Mouse (Mus musculus): Measurements from ENCODE around the gene Hes2. TPM values are rescaled to one million over a fixed set of nuclear protein-coding genes. Genes with fewer than 3 reads are reported as not detected.

Hes2 gene
- total RNA-seq, 2 experiments from 2014 or later, result not detected

DNA sequence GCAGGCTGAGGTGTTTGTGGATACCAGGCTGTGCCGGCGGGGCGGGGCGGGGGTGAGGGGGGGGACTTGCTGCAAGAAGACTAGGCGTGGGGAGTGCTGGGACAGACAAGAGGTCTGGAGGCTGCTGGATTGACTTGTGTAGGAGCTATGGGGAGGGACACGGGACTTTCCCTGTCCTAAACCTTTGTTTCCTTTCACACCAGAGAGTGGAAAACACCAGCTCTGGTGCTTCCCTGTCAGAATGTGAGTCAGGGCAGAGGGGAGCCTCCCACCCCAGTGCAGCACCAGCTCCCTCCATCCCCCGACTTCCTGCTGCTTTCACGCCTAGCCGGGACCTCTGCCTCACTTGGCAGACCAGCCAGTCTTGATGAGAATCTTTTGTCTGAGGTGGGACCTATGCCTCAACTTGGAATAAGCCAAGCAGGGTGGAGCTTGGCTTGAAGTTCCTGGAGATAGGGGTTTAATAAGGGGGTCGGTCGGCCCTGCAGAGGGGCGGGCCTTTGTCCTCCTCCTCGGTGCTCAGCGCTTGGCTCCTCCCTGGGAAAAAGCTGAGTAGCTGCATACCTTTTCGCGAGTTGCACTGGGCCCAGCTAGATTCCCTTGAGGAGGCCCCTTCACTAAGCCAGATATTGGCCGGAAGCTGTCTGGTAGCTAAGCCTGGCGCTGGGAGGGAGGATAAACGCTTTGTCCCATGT lies 27.0 kb downstream of the Hes2 start:
- no peak for DNase-seq (ENCODE audit: low spot score in 2 of 2)

DNA sequence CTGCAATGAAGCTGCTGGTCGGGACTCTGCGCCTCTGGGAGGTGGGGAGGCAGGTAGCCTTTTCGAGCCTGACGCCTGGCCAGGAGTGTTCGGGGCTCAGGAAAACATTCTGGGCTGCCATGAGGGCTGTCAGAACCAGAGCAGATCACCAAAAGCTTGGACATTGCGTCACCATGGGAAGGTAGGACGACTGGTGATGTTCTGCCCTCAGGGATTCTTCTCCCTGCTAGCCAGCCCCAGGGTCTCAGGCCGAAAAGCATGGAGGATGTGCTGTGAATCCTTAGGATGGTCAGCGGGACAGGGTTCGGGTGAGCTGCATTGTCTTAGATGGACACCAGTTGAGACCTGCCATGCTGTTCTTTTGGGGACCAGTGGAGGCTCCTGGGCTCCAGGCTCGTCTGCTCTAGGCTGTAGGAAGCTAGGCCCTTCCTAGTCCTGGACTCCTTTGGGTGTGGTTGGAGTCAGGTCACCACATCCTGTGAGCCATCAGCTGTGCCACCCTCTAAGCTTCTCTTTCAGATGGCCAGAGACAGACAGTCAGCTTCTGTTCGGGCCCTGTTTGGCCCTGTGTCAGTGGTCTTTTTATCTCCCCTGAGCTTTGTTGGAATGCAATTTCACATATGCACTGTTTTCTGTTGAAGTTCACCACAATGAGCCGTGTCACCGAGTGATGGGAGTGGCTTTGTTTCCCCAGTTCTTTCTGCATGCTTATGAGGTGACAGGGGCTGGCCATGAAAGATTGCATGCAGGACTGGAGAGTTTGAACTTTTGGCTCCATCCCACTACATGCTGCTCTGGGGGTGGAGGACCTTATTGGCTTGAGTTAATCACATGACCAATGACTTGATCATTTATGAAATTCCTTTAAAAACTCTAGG lies 27.8 kb downstream of the Hes2 start:
- DNase-seq (ENCODE audit: low spot score in 2 of 2), result no peak

DNA sequence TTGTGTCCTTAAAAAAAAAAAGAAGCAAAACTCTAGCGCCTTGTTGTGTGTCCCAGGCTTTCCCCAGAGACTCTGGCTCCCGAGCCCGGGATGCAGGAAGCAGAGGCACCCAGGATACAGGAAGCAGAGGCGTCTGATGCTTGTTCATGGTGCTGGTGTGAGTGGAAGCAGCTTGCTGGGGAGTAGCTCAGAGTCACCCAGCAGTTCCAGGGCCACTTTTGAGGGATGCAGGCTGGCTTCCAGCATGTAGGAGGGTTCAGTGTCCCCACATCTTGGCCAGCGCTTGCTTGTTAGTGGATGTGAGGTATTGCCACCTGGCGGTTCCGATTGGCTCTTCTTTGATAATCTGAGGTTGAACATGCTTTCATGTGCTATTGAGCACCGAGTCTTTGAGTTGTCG lies 28.5 kb downstream of the Hes2 start:
- no peak for DNase-seq (ENCODE audit: low spot score in 2 of 2)

DNA sequence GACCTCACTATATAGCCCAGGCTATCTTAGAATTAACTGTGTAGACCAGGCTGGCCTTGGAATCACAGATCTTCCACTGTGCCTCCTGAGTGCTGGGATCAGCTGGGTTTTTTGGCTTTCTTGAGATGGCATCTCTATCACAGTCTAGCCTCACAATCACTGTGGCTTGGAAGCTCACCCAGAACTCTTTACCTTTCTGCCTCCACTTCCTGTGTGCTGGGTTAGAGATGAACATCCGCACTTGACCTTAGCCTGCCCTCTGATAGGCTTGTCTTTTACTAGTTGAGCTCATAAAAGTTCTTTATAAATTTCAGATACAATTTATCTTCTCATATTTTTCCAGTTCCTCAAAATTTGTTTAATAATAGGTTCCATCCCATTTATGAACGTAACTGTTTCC lies 30.0 kb downstream of the Hes2 start:
- no peak for DNase-seq (ENCODE audit: low spot score in 2 of 2)

DNA sequence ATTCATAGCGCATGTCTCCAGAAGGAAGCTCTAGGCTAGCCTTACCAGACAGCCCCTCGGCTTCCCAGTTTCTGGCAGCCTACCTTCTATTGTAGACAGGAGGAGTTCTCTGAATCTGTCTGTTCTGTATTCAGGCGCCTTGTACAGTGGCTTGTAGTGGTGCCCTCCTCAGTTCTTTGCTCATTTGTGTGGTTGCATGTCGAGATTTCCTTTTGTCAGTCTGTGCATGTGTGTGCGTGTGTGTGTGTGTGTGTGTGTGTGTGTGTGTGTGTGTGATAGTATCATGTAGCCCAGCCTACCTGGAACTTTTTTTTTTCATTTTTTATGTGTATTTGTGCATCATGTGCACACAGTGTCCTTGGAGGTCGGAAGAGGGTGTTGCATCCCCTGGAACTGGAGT lies 30.4 kb downstream of the Hes2 start:
- DNase-seq (ENCODE audit: low spot score in 2 of 2), result no peak

DNA sequence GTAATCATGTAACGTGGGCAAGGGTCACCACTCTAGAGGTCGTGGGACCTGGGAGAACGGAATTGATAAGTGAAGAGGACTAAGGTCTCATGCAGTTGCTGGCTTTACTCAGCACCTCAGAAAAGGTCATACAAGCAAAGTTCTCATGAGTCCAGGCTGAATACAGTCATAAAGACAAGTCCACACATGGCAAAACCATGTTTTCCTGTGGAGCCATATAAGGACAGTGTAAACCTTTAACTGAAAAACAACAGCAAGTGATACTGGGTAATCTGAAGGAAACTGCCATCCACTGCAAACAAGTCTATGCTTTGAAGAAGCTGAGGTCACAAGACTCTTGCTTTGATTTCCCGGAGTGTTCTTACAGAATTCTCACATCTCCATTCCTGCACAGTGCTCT lies 31.0 kb downstream of the Hes2 start:
- no peak for DNase-seq (ENCODE audit: low spot score in 2 of 2)

DNA sequence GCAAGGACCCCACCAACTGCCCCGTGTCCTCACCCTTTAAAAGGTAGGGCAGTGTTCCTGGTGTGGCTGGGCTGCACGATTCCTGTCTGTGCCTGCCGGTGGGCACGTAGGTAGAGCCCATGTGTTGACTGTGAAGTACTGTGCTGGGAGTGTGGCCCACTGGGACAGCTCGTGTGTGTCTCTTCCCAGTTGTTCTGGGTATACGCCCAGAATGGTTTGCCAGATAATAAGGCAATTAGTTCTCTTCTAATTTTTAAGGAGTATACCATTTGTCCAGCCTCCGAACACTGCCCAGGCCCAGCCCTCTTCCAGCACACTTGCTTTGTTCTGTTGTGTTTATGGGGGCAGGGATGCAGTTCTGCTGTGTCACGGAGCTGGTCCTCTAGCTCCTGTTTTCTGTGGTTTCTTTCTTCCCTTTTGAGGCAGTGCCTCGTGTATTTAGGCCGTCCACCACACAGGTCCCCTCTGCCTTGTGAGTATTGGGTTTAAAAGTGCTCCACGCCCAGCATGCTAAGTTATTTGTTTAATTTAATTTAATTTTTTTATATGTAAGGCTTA lies 31.5 kb downstream of the Hes2 start:
- DNase-seq (ENCODE audit: low spot score in 2 of 2), result no peak

DNA sequence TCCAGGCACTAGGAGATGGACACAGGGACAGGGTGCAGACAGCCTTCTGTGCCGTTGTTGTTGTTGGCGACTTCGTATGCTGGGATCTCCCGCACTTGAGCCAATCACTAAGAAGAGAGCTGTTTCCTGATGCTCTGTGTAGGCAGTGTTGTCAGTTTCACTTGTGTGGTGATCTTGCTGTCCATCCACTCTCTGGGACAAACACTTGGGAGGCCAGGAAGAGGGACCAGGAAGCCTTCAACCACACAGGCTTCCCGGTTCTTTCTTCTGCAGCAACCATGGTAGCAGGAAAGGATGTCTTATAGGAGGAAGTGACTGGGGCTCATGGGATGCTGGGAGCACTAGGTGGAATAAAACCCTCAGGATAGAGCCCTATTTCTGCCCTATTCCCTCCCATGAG lies 32.0 kb downstream of the Hes2 start:
- no peak for DNase-seq (ENCODE audit: low spot score in 2 of 2)

DNA sequence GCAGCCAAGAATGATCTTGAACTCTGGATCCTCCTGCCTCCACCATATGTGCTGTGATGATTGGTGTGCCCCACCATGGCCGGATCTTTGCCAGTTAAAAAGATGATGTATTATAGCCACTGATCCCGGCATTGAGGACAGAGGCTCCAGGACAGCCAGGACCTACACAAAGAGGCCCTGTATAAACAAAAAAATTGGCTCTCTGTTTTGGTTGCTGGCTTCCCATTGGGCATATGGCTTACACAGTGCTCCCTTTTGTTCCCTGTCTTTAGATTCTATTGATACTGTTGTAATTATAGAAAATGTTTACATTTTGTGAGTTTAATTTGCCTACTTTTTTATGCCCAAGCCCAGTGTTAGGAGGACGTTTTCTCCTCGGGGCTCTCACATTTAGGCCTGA lies 33.9 kb downstream of the Hes2 start:
- DNase-seq (ENCODE audit: low spot score in 2 of 2), result no peak

DNA sequence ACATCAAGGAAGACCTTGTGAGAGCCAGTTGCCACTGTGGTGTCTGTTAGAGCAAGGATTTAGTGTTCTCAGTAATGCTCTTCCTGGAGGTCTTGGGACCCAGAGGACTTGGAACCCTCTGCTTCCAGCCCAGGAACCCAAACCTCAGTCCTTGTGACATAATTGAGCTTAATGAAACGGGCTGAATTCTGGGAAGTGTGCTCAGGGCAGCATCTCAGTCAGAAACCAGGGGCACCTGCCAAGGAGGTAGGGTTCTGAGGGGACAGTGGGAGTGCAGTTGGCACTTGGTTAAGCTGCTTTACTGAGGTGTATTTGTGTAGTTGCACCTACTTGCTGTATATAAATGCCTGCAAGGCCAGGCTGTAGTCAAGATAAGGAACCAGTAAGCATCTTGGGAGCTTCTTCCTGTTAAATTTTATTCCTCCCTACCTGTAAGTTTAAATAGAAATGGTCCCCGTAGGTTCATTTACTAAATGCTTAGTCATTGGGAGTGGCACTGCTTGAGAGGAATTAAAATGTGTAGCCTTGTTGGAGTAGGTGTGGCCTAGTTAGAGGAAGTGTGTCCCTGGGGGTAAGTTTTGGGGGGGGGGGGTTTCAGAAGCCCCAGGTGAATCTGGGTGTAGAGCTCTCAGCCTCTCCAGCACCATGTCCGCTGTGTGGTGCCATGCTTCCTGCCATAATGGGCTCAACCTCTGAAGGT lies 36.0 kb downstream of the Hes2 start:
- no peak for DNase-seq (ENCODE audit: low spot score in 2 of 2)

DNA sequence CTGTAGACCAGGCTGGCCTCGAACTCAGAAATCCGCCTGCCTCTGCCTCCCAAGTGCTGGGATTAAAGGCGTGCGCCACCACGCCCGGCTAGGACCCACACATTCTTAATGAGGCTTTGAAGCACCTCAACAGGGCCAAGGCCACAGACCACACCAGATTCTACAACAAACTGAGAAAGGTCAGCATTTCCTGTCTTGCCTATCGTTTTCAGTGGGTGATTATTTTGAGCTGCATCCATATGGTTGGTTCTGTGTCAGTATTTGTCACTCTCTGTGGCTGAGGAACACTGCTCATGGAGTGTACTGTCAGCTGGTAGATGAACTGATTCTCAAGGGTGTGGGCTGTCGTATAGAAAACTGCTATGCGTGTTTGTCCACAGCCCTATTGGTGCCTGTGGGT lies 37.6 kb downstream of the Hes2 start:
- DNase-seq (ENCODE audit: low spot score in 2 of 2), result no peak

DNA sequence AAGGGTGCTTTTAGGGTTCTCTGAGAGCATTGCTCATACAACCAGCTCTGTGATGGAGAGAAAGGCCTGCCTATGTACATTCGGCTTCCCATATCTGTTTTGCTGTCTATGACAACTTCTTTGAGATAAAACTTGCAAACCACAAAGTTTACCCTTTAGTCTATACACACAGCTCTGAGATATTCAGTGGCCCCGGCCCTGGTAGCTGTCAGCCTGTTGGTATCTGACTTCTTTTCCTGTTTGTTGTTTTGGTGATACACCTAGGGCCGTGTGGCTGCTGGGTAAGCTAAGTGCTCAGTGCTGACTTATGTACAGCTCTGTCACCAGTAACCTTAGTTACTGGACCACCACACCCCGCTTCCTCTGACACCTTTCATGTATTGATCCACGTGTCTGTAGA lies 38.9 kb downstream of the Hes2 start:
- no peak for DNase-seq (ENCODE audit: low spot score in 2 of 2)

DNA sequence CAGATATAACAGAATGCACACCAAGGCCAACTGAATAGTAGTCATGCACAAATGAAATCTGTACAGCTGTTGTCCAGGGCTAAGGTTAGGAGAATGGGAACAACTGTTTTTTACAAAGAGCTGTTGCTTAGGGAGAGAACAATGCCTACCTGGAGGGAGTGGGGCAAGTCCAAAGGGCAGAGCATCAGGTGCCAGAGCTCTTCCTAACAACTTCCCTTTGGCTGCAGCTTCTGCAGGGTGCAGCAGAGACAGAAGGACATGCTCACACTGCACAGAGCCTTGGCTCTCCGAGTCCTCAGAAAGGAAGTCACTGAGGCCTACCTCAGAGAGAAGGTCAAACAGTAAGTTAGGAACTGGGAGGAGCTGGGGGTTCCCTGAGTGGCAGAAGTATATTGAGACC lies 41.0 kb downstream of the Hes2 start:
- DNase-seq (ENCODE audit: low spot score in 2 of 2), result no peak

DNA sequence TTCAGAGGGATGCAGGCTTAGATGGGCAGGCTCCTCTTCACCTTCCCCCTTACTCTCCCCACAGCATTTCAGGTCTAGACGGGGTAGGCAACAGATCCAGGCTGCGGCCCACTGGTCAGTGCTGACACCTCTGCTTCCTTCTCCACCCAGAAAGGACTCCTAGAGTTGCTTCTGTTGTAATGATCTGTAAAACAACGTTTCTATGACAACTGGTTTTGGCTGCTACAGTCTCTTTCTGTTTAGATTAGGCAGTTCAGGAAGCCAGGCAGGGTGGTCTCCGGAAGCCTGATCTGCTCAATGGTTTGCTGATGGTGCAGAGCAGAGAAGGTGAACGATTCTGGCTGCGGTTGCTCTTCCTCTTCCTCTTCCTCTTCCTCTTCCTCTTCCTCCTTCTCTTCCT lies 42.8 kb downstream of the Hes2 start:
- DNase-seq (ENCODE audit: low spot score in 2 of 2), result no peak

DNA sequence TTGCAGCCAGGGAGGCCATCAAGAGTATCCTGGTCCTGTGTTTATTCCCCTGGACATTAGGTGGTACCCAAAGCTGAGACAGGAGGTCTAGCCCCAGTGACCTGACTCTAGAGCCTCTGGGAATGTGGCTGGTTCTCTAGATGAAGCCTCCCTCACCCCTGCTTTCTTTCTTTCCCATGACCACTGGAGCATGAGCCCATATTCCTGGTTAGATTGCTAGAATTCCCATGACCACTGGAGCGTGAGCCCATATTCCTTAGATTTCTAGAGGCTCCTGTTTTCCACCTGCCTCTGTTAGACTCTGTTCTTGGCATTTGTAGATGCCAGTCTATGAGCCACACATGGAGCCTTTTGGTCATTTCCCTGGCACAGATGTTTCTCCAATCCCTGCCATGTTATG lies 43.8 kb downstream of the Hes2 start:
- no peak for DNase-seq (ENCODE audit: low spot score in 2 of 2)

DNA sequence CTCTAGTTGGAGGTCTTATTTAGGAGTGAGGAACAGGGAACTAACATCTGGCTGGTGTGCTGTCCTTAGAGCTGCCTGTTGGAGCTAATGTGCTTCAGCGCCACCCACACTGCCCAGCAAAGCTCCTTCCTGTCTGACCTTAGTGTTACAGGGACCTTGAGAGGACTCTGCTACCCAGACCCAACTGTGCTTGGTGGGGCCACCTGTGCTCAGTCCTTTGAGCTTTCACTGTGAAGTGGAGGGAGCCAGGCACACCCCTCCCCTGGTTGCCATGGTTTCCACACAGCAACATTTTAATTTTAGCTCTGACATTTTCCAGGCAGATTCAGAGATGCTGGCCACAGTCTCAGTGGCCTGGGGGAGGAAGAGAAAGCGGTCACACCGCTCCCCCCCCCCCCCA lies 44.2 kb downstream of the Hes2 start:
- no peak for DNase-seq (ENCODE audit: low spot score in 2 of 2)

DNA sequence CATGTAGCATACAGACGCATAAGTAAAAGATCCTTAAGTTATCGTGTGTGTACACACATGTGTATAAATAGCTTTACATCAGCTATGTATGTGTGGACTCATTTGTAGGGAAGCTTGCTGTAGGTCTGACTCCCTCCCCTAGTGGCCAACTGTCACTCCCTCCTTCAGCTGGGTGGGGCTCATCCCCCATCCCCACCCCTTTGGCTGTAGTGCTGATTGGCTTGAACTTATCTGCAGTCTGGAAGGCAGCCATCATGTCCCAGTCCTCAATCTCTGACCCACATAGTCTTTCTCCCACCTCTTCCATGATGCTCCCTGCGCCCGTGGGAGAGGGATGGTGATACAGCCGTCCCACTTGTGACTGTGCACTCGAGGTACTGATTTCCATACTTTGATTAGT lies 46.0 kb downstream of the Hes2 start:
- DNase-seq (ENCODE audit: low spot score in 2 of 2), result no peak

DNA sequence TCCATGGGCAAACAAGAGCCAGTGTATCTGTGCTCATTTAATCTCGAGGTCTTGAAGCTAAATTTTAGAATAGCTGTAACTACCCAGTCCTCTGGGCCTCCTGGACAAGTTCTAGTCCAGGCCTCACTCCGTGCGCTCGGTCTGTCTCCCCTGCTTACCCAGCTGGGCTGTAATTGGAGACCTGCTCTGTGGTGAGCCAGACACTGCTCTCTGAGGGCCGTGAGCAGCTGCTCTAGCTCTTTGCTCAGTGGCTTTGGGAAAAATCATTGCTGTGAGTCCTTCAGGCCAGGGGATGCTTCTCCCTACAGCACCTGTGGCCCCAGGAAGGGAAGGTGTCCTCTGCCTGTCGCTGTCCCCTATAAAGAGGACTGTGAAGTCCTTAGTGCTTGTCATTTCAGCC lies 47.5 kb downstream of the Hes2 start:
- DNase-seq (ENCODE audit: low spot score in 2 of 2), result no peak

DNA sequence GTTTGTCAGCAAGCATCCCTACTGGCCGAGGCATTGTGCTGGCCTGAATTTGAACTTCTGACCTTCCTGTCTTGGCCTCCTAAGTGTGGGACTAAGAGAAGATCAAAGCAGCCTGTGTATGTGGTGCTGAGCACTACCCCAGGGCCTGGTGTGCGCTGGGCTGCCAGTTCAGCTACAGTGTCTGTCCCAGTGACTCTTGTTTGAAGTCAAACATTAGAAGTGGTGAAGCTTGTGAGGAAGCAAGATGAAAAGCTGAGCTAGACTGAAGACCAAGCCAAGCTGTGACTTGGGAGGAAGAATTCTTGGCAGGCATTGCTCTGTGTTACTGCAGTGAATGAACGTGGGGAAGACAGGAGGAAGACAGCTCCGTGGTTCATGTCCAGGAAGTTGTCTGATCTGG lies 51.0 kb downstream of the Hes2 start:
- DNase-seq (ENCODE audit: low spot score in 2 of 2), result no peak

Measured in gastrocnemius, postnatal 4 days (tissue).